Mouse (Mus musculus) heart, embryonic 15.5 days (tissue): ENCODE measurements at regions not wholly inside any gene's neighbourhood (a gene's known extent, or its start where the extent isn't known, plus 50 kb on each side); places are given as distances from the start of the nearest gene placed in this dataset.
A peak's percentile ranks its signal among the peaks of the same experiment; 100 is the strongest.

Source experiments
- ATAC-seq: fragments of 200-750 bp; cut with Nextera tagmentation; replicated peaks from 2 replicates; pipeline ENCODE4 v1.8.0; 2017; ENCODE audit warnings: low read depth, moderate TSS enrichment; ENCODE audit not compliant: insufficient number of reproducible peaks, insufficient read depth, low FRiP score
- H3K27ac ChIP-seq: fragments of 300-500 bp; sonication (generic); 2 replicates; pipeline ENCODE4 v1.5.1; 2015; ENCODE audit warnings: mild to moderate bottlenecking, inconsistent platforms
- H3K27me3 ChIP-seq: fragments of 300-500 bp; sonication (generic); 2 replicates; pipeline ENCODE4 v1.6.1; 2015; ENCODE audit warnings: inconsistent platforms
- H3K36me3 ChIP-seq: fragments of 300-500 bp; sonication (generic); 2 replicates; pipeline ENCODE4 v1.6.1; 2015; ENCODE audit warnings: mild to moderate bottlenecking, inconsistent platforms
- H3K4me1 ChIP-seq: fragments of 300-500 bp; sonication (generic); replicated peaks from 2 replicates; pipeline ENCODE4 v1.6.1; 2015; ENCODE audit warnings: inconsistent platforms
- H3K4me2 ChIP-seq: fragments of 300-500 bp; sonication (generic); 2 replicates; pipeline ENCODE4 v1.6.1; 2015; ENCODE audit warnings: inconsistent platforms, mild to moderate bottlenecking, moderate library complexity
- H3K4me3 ChIP-seq: fragments of 300-500 bp; sonication (generic); 2 replicates; pipeline ENCODE4 v1.5.1; 2015; ENCODE audit warnings: mild to moderate bottlenecking, inconsistent platforms
- H3K9ac ChIP-seq: fragments of 300-500 bp; sonication (generic); 2 replicates; pipeline ENCODE4 v1.6.1; 2015; ENCODE audit warnings: mild to moderate bottlenecking, inconsistent platforms
- H3K9me3 ChIP-seq: fragments of 300-500 bp; sonication (generic); replicated peaks from 2 replicates; pipeline ENCODE4 v1.6.1; 2016; ENCODE audit warnings: inconsistent platforms
- WGBS: fragments of 180-500 bp; shearing (Covaris S2); methylation state at CpG from one replicate; pipeline ENCODE4 v1.1.7; 2015; ENCODE audit warnings: mixed read lengths; 5-methylcytosine and 5-hydroxymethylcytosine counted together

DNA sequence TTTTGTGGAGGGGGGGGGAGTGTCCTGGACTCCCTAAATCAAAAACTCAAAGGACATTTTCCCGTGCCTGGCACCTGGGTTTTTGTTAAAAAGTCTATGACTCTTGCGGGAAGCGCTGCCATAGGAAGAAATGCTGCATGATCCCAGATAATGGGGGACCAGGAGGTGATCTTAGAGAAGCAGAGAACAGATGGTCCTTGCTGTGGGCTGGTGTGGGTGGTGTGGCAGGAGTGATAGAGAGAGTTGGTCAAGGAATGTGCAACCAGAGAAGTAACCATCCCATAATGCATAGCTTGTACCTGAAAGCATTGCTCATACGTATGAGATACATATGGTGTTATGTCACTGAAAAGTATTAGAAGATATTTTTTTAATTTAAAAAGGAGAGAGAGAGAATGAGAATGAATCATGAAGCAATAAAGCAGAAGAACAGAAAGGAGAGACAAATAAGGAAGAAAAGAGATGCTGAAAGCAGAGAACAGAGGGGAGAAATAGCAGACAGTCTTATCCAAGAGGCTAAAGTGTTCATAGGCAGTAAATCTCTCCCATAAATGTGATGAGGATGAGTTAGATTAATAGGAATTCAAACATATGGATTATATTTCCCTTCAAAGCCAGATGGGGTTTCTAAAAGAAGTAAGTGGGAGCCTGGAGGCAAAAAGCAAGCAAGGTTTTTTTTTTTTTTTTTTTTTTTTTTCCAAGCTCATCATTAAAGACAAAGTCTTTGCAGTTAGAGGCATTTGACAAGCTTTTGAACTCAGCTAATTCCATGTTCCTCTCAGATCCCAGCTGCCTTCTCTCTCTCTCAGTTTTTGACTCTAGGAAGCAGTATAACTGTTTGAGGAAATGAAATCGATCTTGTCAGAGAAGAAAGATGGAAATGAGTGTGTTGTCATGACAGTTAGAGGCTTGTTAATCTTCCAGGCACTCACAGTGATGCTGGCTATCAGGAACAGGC, 136.2 kb upstream of the Adra1d start:
- H3K27ac ChIP-seq, result no peak overlapping the region
- H3K9me3 ChIP-seq, result no peaks in the 10 kb centered on the region
- no peak overlapping the region for H3K4me2 ChIP-seq
- ATAC-seq, result no peak
- peaks cover 4% of the 10 kb centered on the region for H3K4me1 ChIP-seq
- H3K36me3 ChIP-seq, result no peaks in the 10 kb centered on the region
- H3K9ac ChIP-seq, result no peak overlapping the region
- H3K4me3 ChIP-seq, result no peak overlapping the region
- H3K27me3 ChIP-seq, result no peaks in the 10 kb centered on the region
- WGBS, result 81% methylated on average over 5 of the region's 5 CpGs

DNA sequence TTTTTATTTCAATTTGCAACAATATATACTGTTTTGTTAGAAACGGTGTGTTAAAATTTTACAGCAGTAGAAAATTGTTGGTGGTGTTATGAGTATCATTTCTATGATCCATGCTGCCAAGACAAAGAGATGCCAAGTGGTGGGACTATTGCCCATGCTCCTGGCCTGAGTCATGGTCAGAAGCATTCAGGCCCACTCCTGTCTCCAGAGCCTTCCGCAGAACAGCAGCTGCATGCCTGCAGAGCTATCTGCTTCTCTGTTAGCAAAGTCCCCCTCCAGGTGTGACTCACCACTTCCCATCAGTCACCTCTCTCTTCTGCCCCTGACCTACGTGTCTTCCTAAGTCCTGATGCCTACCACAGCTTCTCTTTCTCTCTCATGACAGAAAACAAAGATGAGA, 134.2 kb upstream of the Adra1d start:
- Histone ChIP-seq H3K9me3 (no peaks in the 10 kb centered on the region), H3K4me3 (no peak overlapping the region), H3K27ac (no peak overlapping the region), H3K27me3 (no peaks in the 10 kb centered on the region), H3K4me1 (0 out of 2 replicates have a peak, but pooled peaks cover 3% of the 10 kb centered on the region), H3K9ac (no peak overlapping the region), H3K36me3 (no peaks in the 10 kb centered on the region), H3K4me2 (no peak overlapping the region)
- ATAC-seq, result no peak
- 49% methylated on average over 3 of the region's 3 CpGs for WGBS

- 60% methylated on average over 6 of the region's 6 CpGs for WGBS
- H3K4me1 ChIP-seq, result peaks cover 11% of the 10 kb centered on the region
- no peak overlapping the region for H3K4me2 ChIP-seq
- no peak overlapping the region for H3K4me3 ChIP-seq
- H3K27me3 ChIP-seq, result no peaks in the 10 kb centered on the region
- no peaks in the 10 kb centered on the region for H3K36me3 ChIP-seq
- ATAC-seq, result no peak
- no peak overlapping the region for H3K27ac ChIP-seq
- H3K9me3 ChIP-seq, result no peaks in the 10 kb centered on the region
- H3K9ac ChIP-seq, result no peak overlapping the region
These were observed 127.9 kb upstream of the Adra1d start for GRCm38 (mm10) chr2:131689996-131690395.

GRCm38 (mm10) chr2:131688282-131688681, 126.2 kb upstream of the Adra1d start:
- H3K27me3 ChIP-seq, result no peaks in the 10 kb centered on the region
- H3K9ac ChIP-seq, result no peak overlapping the region
- H3K4me2 ChIP-seq, result no peak overlapping the region
- no peaks in the 10 kb centered on the region for H3K9me3 ChIP-seq
- no peaks in the 10 kb centered on the region for H3K36me3 ChIP-seq
- WGBS, result 97% methylated on average over 2 of the region's 2 CpGs
- no peak for ATAC-seq
- H3K4me3 ChIP-seq, result no peak overlapping the region
- H3K27ac ChIP-seq, result no peak overlapping the region
- H3K4me1 ChIP-seq, result peaks cover 12% of the 10 kb centered on the region

- H3K9ac ChIP-seq, result no peak overlapping the region
- no peaks in the 10 kb centered on the region for H3K27me3 ChIP-seq
- H3K27ac ChIP-seq, result peak overlapping the region; percentile 89
- peaks cover 13% of the 10 kb centered on the region for H3K4me1 ChIP-seq
- no peak overlapping the region for H3K4me2 ChIP-seq
- no peaks in the 10 kb centered on the region for H3K9me3 ChIP-seq
- 85% methylated on average over 2 of the region's 2 CpGs for WGBS
- no peaks in the 10 kb centered on the region for H3K36me3 ChIP-seq
- H3K4me3 ChIP-seq, result no peak overlapping the region
- no peak for ATAC-seq
These were observed 125.4 kb upstream of the Adra1d start for GRCm38 (mm10) chr2:131687449-131687848.

DNA sequence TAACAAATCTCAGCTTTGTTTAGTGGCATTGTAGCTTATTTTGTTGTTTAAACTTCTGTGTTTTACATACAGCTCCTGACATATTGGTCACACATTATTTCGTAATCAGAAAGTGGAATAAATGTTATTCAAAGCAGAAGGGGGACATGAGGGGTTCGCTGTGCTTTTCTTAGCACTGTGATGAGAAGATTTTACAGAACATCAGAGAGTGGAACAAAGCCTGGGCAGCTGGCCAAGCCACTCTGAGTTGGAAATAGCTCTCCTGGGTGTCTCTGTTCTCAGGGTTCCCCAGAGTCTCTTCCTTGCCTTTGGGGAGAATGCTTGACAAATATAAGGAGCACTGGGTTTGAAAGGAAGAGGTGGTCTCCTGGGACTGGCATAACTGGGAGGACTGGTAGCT, 124.7 kb upstream of the Adra1d start:
- 0 out of 2 replicates have a peak, but pooled peaks have one; percentile 54 for ATAC-seq
- H3K9ac ChIP-seq, result no peak overlapping the region
- 0 out of 2 replicates have a peak overlapping the region, but pooled peaks have one; percentile 21 for H3K4me2 ChIP-seq

DNA sequence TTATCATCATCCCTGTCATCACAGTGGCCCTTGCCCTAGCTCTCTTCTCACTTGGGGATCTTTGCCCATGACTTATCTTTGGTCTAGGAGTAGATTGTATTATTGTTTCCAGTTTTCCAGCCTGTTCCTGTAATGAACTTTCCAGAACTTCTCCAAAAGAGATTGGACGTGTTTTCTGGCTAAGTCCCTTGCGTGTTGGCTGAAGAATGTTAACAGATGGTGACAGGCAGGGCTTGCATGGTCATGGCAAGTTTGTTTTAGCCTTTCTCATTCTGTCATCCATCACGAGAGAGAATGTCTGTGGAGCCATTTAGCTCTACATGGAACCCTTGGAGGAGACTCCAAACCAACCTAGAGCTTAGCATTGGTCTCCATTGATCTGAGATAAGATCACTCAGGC, 123.2 kb upstream of the Adra1d start:
- no peak for ATAC-seq
- WGBS, result 71% methylated on average over 3 of the region's 3 CpGs
- Histone ChIP-seq H3K27ac (no peak overlapping the region), H3K27me3 (no peaks in the 10 kb centered on the region), H3K4me2 (no peak overlapping the region), H3K9ac (no peak overlapping the region), H3K4me3 (no peak overlapping the region), H3K36me3 (no peaks in the 10 kb centered on the region), H3K9me3 (no peaks in the 10 kb centered on the region), H3K4me1 (peaks cover 13% of the 10 kb centered on the region)

More for the DNA sequence above, 124.7 kb upstream of the Adra1d start:
- Histone ChIP-seq H3K4me1 (peaks cover 13% of the 10 kb centered on the region), H3K27me3 (no peaks in the 10 kb centered on the region), H3K4me3 (no peak overlapping the region), H3K36me3 (no peaks in the 10 kb centered on the region), H3K27ac (peak overlapping the region; percentile 89), H3K9me3 (no peaks in the 10 kb centered on the region)
- 28% methylated on average over 2 of the region's 2 CpGs for WGBS

GRCm38 (mm10) chr2:131683734-131684133, 121.7 kb upstream of the Adra1d start:
- Histone ChIP-seq H3K36me3 (no peaks in the 10 kb centered on the region), H3K4me1 (peaks cover 13% of the 10 kb centered on the region), H3K4me3 (no peak overlapping the region), H3K27me3 (no peaks in the 10 kb centered on the region), H3K9ac (no peak overlapping the region), H3K9me3 (no peaks in the 10 kb centered on the region), H3K4me2 (0 out of 2 replicates have a peak overlapping the region, but pooled peaks have one; percentile 4), H3K27ac (peak overlapping the region; percentile 78)
- WGBS, result 61% methylated on average over 2 of the region's 2 CpGs
- peak; percentile 43; the same call in 1 of the 2 replicates for ATAC-seq

- H3K27me3 ChIP-seq, result no peaks in the 10 kb centered on the region
- H3K4me2 ChIP-seq, result no peak overlapping the region
- no peak overlapping the region for H3K9ac ChIP-seq
- H3K9me3 ChIP-seq, result no peaks in the 10 kb centered on the region
- H3K27ac ChIP-seq, result no peak overlapping the region
- peaks cover 3% of the 10 kb centered on the region; the same call in 1 of the 2 replicates for H3K4me1 ChIP-seq
- 82% methylated on average over 2 of the region's 2 CpGs for WGBS
- ATAC-seq, result no peak
- H3K4me3 ChIP-seq, result no peak overlapping the region
- H3K36me3 ChIP-seq, result no peaks in the 10 kb centered on the region
These were observed 116.4 kb upstream of the Adra1d start for GRCm38 (mm10) chr2:131678484-131678883.

DNA sequence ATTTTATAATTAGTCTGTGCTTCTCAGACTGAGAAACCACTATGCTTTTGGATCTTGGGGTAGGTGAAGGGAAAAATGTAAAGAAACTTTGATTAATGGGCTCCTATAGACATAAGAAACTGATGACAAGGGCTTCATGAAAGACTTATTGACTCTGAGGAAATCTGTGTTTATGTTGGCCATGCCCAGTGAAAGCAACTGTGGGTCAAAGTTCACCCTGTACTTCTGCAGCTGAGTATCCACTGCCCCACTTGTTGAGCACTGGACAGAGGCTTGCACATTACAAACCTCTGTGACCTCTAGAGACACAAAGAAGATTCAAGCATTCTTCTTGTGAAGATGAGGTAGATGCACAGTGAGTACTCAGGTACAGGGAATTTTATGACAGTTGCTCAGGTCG, 114.7 kb upstream of the Adra1d start:
- H3K9ac ChIP-seq, result no peak overlapping the region
- no peaks in the 10 kb centered on the region for H3K4me1 ChIP-seq
- H3K27me3 ChIP-seq, result no peaks in the 10 kb centered on the region
- WGBS, result 89% methylated on average over 1 of the region's 1 CpGs
- ATAC-seq, result no peak
- H3K4me2 ChIP-seq, result no peak overlapping the region
- H3K36me3 ChIP-seq, result no peaks in the 10 kb centered on the region
- no peaks in the 10 kb centered on the region for H3K9me3 ChIP-seq
- H3K27ac ChIP-seq, result no peak overlapping the region
- no peak overlapping the region for H3K4me3 ChIP-seq

- 89% methylated on average over 6 of the region's 6 CpGs for WGBS
- Histone ChIP-seq H3K9ac (no peak overlapping the region), H3K4me2 (no peak overlapping the region), H3K4me3 (no peak overlapping the region), H3K4me1 (no peaks in the 10 kb centered on the region), H3K27me3 (no peaks in the 10 kb centered on the region), H3K36me3 (no peaks in the 10 kb centered on the region), H3K9me3 (no peaks in the 10 kb centered on the region), H3K27ac (no peak overlapping the region)
- no peak for ATAC-seq
These were observed 112.8 kb upstream of the Adra1d start for GRCm38 (mm10) chr2:131674872-131675271.

GRCm38 (mm10) chr2:131673351-131673750, 111.3 kb upstream of the Adra1d start:
- H3K4me1 ChIP-seq, result no peaks in the 10 kb centered on the region
- H3K36me3 ChIP-seq, result no peaks in the 10 kb centered on the region
- H3K4me3 ChIP-seq, result no peak overlapping the region
- H3K4me2 ChIP-seq, result no peak overlapping the region
- H3K9ac ChIP-seq, result no peak overlapping the region
- no peak overlapping the region for H3K27ac ChIP-seq
- H3K27me3 ChIP-seq, result no peaks in the 10 kb centered on the region
- 64% methylated on average over 3 of the region's 3 CpGs for WGBS
- ATAC-seq, result no peak
- H3K9me3 ChIP-seq, result no peaks in the 10 kb centered on the region
